Comparison of ENCODE assay signal across 9 mouse cellular contexts in genomic region chr11:97115797-97116196, GRCm38 (mm10). TPM values are rescaled to one million over a fixed set of nuclear protein-coding genes. Genes with fewer than 3 reads are reported as not detected.
DNase-seq lines count a peak whose midpoint lies in the region; ATAC-seq and TF ChIP-seq lines count a peak whose summit lies in the region.
"Had no signal": no experiment of that assay in that cellular context is flagged by ENCODE, and none has a peak within 500 bp of the region (broad histone marks: within the 10 kb centered on the region; RNA-seq: fewer than 3 reads in every experiment).

No protein-coding gene starts in this region.

- H3K27me3 ChIP-seq in lung, embryonic 14.5 days (ENCODE audit: insufficient read depth, low read length): peaks cover 69% of the 10 kb centered on the region
- peaks cover 78% of the 10 kb centered on the region for H3K27me3 ChIP-seq in embryonic facial prominence, embryonic 13.5 days
- H3K27me3 ChIP-seq in intestine, embryonic 16.5 days (replicated peaks; ENCODE audit: control insufficient read depth, insufficient read depth, low read length): peaks cover 56% of the 10 kb centered on the region
- peaks cover 44% of the 10 kb centered on the region for H3K27me3 ChIP-seq in small intestine, adult 2 months (ENCODE audit: control insufficient read depth, insufficient read depth, low read length)

- no peak overlapping the region for H3K9ac ChIP-seq in lung, embryonic 14.5 days
- no peak overlapping the region for H3K9ac ChIP-seq in embryonic facial prominence, embryonic 13.5 days
- no peak overlapping the region for H3K9ac ChIP-seq in intestine, embryonic 16.5 days (ENCODE audit: low read depth, low read length)

- no peaks in the 10 kb centered on the region for H3K36me3 ChIP-seq in lung, embryonic 14.5 days (ENCODE audit: insufficient read depth)
- no peaks in the 10 kb centered on the region for H3K36me3 ChIP-seq in embryonic facial prominence, embryonic 13.5 days
- no peaks in the 10 kb centered on the region for H3K36me3 ChIP-seq in intestine, embryonic 16.5 days (ENCODE audit: control insufficient read depth, insufficient read depth, low read length)
- no peaks in the 10 kb centered on the region for H3K36me3 ChIP-seq in small intestine, adult 2 months (ENCODE audit: control insufficient read depth, insufficient read depth, low read length)

- H3K4me2 ChIP-seq in lung, embryonic 14.5 days: peak overlapping the region; percentile 70
- peak overlapping the region; percentile 81 for H3K4me2 ChIP-seq in embryonic facial prominence, embryonic 13.5 days
- peak overlapping the region; percentile 69 for H3K4me2 ChIP-seq in intestine, embryonic 16.5 days (ENCODE audit: low read depth, low read length)

- H3K27ac ChIP-seq in lung, embryonic 14.5 days (ENCODE audit: low read depth): no peak overlapping the region
- no peak overlapping the region for H3K27ac ChIP-seq in embryonic facial prominence, embryonic 13.5 days
- H3K27ac ChIP-seq in intestine, embryonic 16.5 days (ENCODE audit: low read length): no peak overlapping the region
- no peak overlapping the region for H3K27ac ChIP-seq in small intestine, adult 2 months (ENCODE audit: insufficient read depth, low read depth, low read length)

- ATAC-seq in lung, embryonic 14.5 days (ENCODE audit: insufficient read depth): no peak
- no peak for ATAC-seq in embryonic facial prominence, embryonic 13.5 days (ENCODE audit: insufficient number of reproducible peaks, insufficient read depth, low FRiP score, low TSS enrichment, low read depth)
- no peak for ATAC-seq in intestine, embryonic 16.5 days
- no peak for ATAC-seq in erythroid progenitor cell, adult 5-6 weeks (replicated peaks; ENCODE audit: low FRiP score, poor library complexity, severe bottlenecking)

- TF ChIP-seq POLR2A in small intestine, adult 2 months (IDR thresholded peaks at IDR 0.05; ENCODE audit: low read depth, low read length): no peak

- TF ChIP-seq CTCF in lung, embryonic 14.5 days (IDR thresholded peaks at IDR 0.05; ENCODE audit: low read depth): no peak
- no peak for TF ChIP-seq CTCF in small intestine, adult 2 months (IDR thresholded peaks at IDR 0.05; ENCODE audit: extremely low read depth, insufficient read length, insufficient replicate concordance, low read depth, low read length)

- WGBS in lung, embryonic 14.5 days: 10% methylated on average over 11 of the region's 11 CpGs
- WGBS in embryonic facial prominence, embryonic 13.5 days: 7% methylated on average over 11 of the region's 11 CpGs
- 5% methylated on average over 11 of the region's 11 CpGs for WGBS in intestine, embryonic 16.5 days
- 11% methylated on average over 11 of the region's 11 CpGs for WGBS in small intestine, adult 2 months

- H3K4me3 ChIP-seq in lung, embryonic 14.5 days (ENCODE audit: low read depth, low read length): peak overlapping the region; percentile 40; the same call in 1 of the 2 replicates
- peak overlapping the region; percentile 48; the same call in 1 of the 2 replicates for H3K4me3 ChIP-seq in embryonic facial prominence, embryonic 13.5 days
- peak overlapping the region; percentile 46 for H3K4me3 ChIP-seq in intestine, embryonic 16.5 days (ENCODE audit: low read length)
- peak overlapping the region; percentile 26; the same call in 1 of the 2 replicates for H3K4me3 ChIP-seq in small intestine, adult 2 months (ENCODE audit: low read depth, low read length)

- no peak for DNase-seq in lung, embryonic 14.5 days
- no peak for DNase-seq in lung, adult 18-20 months
- DNase-seq in ovary, postnatal 36 days (ENCODE audit: low spot score): no peak
- DNase-seq in left cerebral cortex, adult 11 months (ENCODE audit: low spot score): no peak
- DNase-seq: cerebellum, adult 18-20 months had no signal

- H3K4me1 ChIP-seq in lung, embryonic 14.5 days (ENCODE audit: insufficient read depth): peaks cover 6% of the 10 kb centered on the region; the same call in 1 of the 2 replicates
- H3K4me1 ChIP-seq in embryonic facial prominence, embryonic 13.5 days: peaks cover 32% of the 10 kb centered on the region
- H3K4me1 ChIP-seq in intestine, embryonic 16.5 days (ENCODE audit: control insufficient read depth, insufficient read depth, low read length): peaks cover 13% of the 10 kb centered on the region
- no peaks in the 10 kb centered on the region for H3K4me1 ChIP-seq in small intestine, adult 2 months (ENCODE audit: control insufficient read depth, insufficient read depth, insufficient read length, low read length)

- no peaks in the 10 kb centered on the region for H3K9me3 ChIP-seq in lung, embryonic 14.5 days (ENCODE audit: low read depth, low read length)
- H3K9me3 ChIP-seq in embryonic facial prominence, embryonic 13.5 days: no peaks in the 10 kb centered on the region
- H3K9me3 ChIP-seq in intestine, embryonic 16.5 days (ENCODE audit: control insufficient read depth, low read length): no peaks in the 10 kb centered on the region

RNA-seq across cellular contexts. Expression of gene Tbx21, which starts 0.7 kb away (rescaled TPM):
- polyA plus RNA-seq in lung, embryonic 14.5 days (2014; fragmentation: Nextera tagmentation; extraction: Ambion mirVana): not detected in 2 replicates
- 0.08 and 0.10 TPM in 2 replicates for polyA plus RNA-seq in embryonic facial prominence, embryonic 13.5 days (2015; fragmentation: Nextera tagmentation; extraction: Ambion mirVana)
- polyA plus RNA-seq in intestine, embryonic 16.5 days (2015; fragmentation: Nextera tagmentation; extraction: Ambion mirVana): 0.17 and 0.27 TPM in 2 replicates
- polyA plus RNA-seq in small intestine, adult 2 months (2012; rRNA removed): 1.0 and 2.3 TPM in 2 replicates
- total RNA-seq in erythroid progenitor cell, adult 5-6 weeks (2015; ENCODE audit: low replicate concordance): not detected in 2 replicates
- not detected in 2 replicates for total RNA-seq in erythroid progenitor cell, adult 5-6 weeks (2017; ENCODE audit: low replicate concordance)

RNA-seq across cellular contexts. Expression of gene Tbkbp1, which starts 35.5 kb away (rescaled TPM):
- 9.4 and 10.8 TPM in 2 replicates for polyA plus RNA-seq in lung, embryonic 14.5 days (2014; fragmentation: Nextera tagmentation; extraction: Ambion mirVana)
- polyA plus RNA-seq in embryonic facial prominence, embryonic 13.5 days (2015; fragmentation: Nextera tagmentation; extraction: Ambion mirVana): 7.8 and 8.5 TPM in 2 replicates
- polyA plus RNA-seq in intestine, embryonic 16.5 days (2015; fragmentation: Nextera tagmentation; extraction: Ambion mirVana): 2.0 TPM in 2 replicates
- 7.5 and 11.4 TPM in 2 replicates for polyA plus RNA-seq in small intestine, adult 2 months (2012; rRNA removed)
- 1.4 and 15.9 TPM in 2 replicates for total RNA-seq in erythroid progenitor cell, adult 5-6 weeks (2015; ENCODE audit: low replicate concordance)
- total RNA-seq in erythroid progenitor cell, adult 5-6 weeks (2017; ENCODE audit: low replicate concordance): 1.3 TPM in 1 of 2 replicates, not detected in the other
